Mouse (Mus musculus): ENCODE data around the gene Chchd6.

DNA sequence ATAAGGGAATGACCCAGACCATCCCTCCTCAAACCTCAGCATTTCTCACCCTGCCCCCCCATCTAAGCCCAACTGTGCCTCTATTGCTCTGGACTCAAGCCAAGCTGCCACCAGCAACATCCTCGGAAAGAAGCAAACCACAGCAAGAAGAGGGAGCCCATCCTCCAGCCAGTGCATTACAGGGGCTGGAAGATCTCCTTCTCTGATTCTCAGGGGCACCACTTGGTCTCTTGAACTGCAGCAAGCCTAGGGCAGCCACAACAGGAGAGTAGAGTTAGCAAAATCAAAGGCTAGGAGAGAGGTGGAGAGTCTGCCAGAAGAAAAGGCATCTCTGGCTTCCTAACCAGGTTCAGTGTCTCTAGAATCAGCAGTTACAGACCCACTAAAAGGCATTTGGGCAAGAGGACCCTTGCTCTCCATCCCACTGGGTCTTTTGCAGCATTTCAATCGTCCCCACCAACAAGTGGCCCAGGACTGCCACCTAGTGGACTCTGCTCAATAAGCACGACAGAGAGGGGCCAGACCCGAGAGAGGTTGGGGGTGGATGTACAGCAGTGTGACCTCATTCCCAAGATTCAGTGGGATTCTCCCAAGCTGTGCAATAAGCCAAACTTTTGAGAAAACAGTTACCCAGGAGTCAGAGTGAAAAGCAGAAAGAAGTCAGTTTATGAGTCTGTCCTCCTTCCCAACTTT lies 42.3 kb downstream of the Chchd6 start:
- TF ChIP-seq POLR2A (IDR thresholded peaks at IDR 0.05; ENCODE audit: insufficient read length, low read depth) (no peak), POLR2AphosphoS2 (IDR thresholded peaks at IDR 0.05; ENCODE audit: insufficient read length, low read depth) (no peak), MYOD1 (IDR thresholded peaks at IDR 0.05; ENCODE audit: control insufficient read depth in 1 of 3, insufficient read length in 2 of 3, low read depth in 2 of 3) (no peak), REST (IDR thresholded peaks at IDR 0.05; ENCODE audit: insufficient read depth, insufficient read length) (no peak), USF1 (IDR thresholded peaks at IDR 0.05; ENCODE audit: low read depth) (no peak), MYOG (IDR thresholded peaks at IDR 0.05; ENCODE audit: control insufficient read depth in 1 of 3, insufficient read depth in 1 of 3, insufficient read length in 2 of 3, low read depth in 2 of 3) (no peak), MAX (IDR thresholded peaks at IDR 0.05; ENCODE audit: low read depth) (no peak), E2F4 (IDR thresholded peaks at IDR 0.05; ENCODE audit: insufficient read depth) (no peak), TCF12 (IDR thresholded peaks at IDR 0.05; ENCODE audit: insufficient read depth, poor library complexity, severe bottlenecking) (no peak), CEBPB (IDR thresholded peaks at IDR 0.05; ENCODE audit: insufficient read depth, poor library complexity, severe bottlenecking) (no peak), TCF3 (IDR thresholded peaks at IDR 0.05; ENCODE audit: insufficient read length, low read depth) (no peak), SRF (IDR thresholded peaks at IDR 0.05; ENCODE audit: control insufficient read depth, insufficient read length, low read depth) (no peak)
